Mouse (Mus musculus) heart, adult 2 months (tissue): Measurements from ENCODE around the gene Olfr1362. TPM values are rescaled to one million over a fixed set of nuclear protein-coding genes. Genes with fewer than 3 reads are reported as not detected.

ENCODE experiments used
- DNase-seq, 2 experiments: peaks; one replicate each; pipeline ENCODE4 v3.0.0; 2021
- H3K27ac ChIP-seq: fragments of 200-600 bp; 2 replicates; pipeline ENCODE4 v1.8.1; 2022
- H3K27me3 ChIP-seq: fragments of 200-500 bp; 2 replicates; pipeline ENCODE4 v1.6.1; 2012; ENCODE audit warnings: mild to moderate bottlenecking, low read length, inconsistent platforms, mixed read lengths; ENCODE audit not compliant: control insufficient read depth, insufficient read depth
- H3K36me3 ChIP-seq: fragments of 200-500 bp; 2 replicates; pipeline ENCODE4 v1.6.1; 2012; ENCODE audit warnings: low read length, inconsistent platforms; ENCODE audit not compliant: control insufficient read depth, insufficient read depth
- H3K4me1 ChIP-seq: fragments of 200-500 bp; 2 replicates; pipeline ENCODE4 v1.6.1; 2011; ENCODE audit warnings: low read length; ENCODE audit not compliant: control insufficient read depth, insufficient read depth
- H3K4me3 ChIP-seq: fragments of 200-600 bp; 2 replicates; pipeline ENCODE4 v1.8.1; 2022
- H3K79me2 ChIP-seq: fragments of 200-500 bp; replicated peaks from 2 replicates; pipeline ENCODE4 v1.6.1; 2012; ENCODE audit warnings: mild to moderate bottlenecking, inconsistent platforms, low read length, moderate library complexity, mixed read lengths; ENCODE audit not compliant: control insufficient read depth, insufficient read depth
- H3K9ac ChIP-seq: fragments of 200-500 bp; 2 replicates; pipeline ENCODE4 v1.6.1; 2012; ENCODE audit warnings: low read depth, mild to moderate bottlenecking, control low read depth, inconsistent platforms, low read length, mixed read lengths
- CTCF ChIP-seq: fragments of 200-600 bp; IDR thresholded peaks from 2 replicates; pipeline ENCODE4 v1.8.1; 2022; ENCODE audit warnings: antibody characterized with exemption, mild to moderate bottlenecking, moderate library complexity
- EP300 ChIP-seq: fragments of 200-500 bp; IDR thresholded peaks from 2 replicates; pipeline ENCODE4 v1.6.1; 2011; ENCODE audit warnings: low read depth, low read length, control low read depth; ENCODE audit not compliant: insufficient read depth
- POLR2A ChIP-seq: fragments of 200-500 bp; IDR thresholded peaks from 2 replicates; pipeline ENCODE4 v1.6.1; 2011; ENCODE audit warnings: mild to moderate bottlenecking, low read depth, low read length, control low read depth; ENCODE audit not compliant: insufficient read depth
- WGBS: fragments of 180-500 bp; shearing (Covaris S2); methylation state at CpG from one replicate; pipeline ENCODE4 v1.1.7; 2018; 5-methylcytosine and 5-hydroxymethylcytosine counted together
- intact Hi-C: fragments of 180-260 bp; cut with DNase I; formaldehyde crosslinking; loops from one replicate; pipeline ENCODE4 v1.15.1; 2025
- long read RNA-seq: library from polyadenylated mRNA; stranded (forward); transcript quantifications from one replicate; pipeline ENCODE4 v2.0.0, GENCODE M21; 2021
- polyA plus RNA-seq: library from polyadenylated mRNA; depleted of rRNA; stranded (reverse); fragments of >200 nt; gene quantifications from 2 replicates; pipeline ENCODE4 v1.2.3, GENCODE M21; 2012; rRNA removed
- total RNA-seq, 2 experiments: library from RNA; stranded (reverse); gene quantifications; 2 replicates each; pipeline ENCODE4 v1.2.3; 2021

Olfr1362 gene
- not detected for total RNA-seq
- not detected in 2 replicates for polyA plus RNA-seq
- long read RNA-seq = 0 reads

DNA sequence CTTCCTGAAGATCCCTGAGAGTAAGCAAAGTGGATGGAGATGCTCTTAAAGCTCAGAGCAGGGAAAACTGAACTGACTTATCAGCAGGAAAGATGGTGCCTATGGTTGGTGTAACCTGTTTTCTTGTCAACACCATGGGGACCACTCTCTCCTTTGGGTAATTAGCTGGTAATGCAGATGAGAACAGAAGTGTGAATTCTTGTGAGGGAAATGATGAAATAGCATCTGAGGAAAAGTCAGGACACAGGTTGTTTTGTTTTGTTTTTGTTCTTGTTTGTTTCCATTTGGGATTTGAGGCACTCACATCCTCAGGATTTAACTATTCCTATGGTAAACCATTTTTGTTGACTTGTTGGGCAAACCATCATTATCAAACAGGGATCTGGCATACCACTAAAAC, at the start of gene Olfr1362:
TSS of gene Olfr1362 (minus strand) at position 101 of the 400 bp plus-strand sequence.
- DNase-seq = no peak
- no peak within 1 kb of the TSS for H3K4me3 ChIP-seq
- H3K9ac ChIP-seq = no peak within 1 kb of the TSS
- H3K36me3 ChIP-seq = no peaks in the 10 kb centered on the region
- intact Hi-C loops = no loop called here
- H3K27me3 ChIP-seq = no peaks in the 10 kb centered on the region
- H3K79me2 ChIP-seq = no peaks in the 10 kb centered on the region
- no peaks in the 10 kb centered on the region for H3K4me1 ChIP-seq
- no peak within 1 kb of the TSS for H3K27ac ChIP-seq
- no peak for TF ChIP-seq POLR2A
- no peak for TF ChIP-seq CTCF
- TF ChIP-seq EP300 = no peak

DNA sequence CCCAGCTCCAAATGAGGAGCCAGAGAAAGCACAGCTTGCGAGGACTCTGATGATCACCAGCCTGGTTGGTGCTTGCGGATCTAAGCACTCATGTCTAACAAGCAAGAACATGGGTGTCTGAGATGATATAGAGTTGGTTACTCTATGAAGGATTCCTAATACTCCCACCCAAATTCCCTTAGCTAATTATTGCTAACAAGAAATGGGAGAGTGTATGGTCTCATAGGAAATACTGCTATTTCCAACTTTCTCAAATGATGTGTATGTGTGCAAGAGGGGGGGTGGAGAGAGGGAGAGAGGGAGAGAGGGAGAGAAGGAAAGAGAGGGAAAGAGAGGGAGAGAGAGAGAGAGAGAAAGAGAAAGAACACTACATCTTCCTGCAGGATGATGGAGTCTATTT, 49.5 kb upstream of the Olfr1362 start, which contains the start of gene Olfr1361:
TSS of gene Olfr1361 (minus strand) at position 101 of the 400 bp plus-strand sequence.
- Histone ChIP-seq H3K9ac (no peak within 1 kb of the TSS), H3K4me1 (no peaks in the 10 kb centered on the region), H3K4me3 (no peak within 1 kb of the TSS), H3K79me2 (no peaks in the 10 kb centered on the region), H3K27me3 (no peaks in the 10 kb centered on the region), H3K36me3 (no peaks in the 10 kb centered on the region), H3K27ac (no peak within 1 kb of the TSS)
- intact Hi-C loops = no loop called here
- WGBS = 75% methylated on average over 2 of the region's 2 CpGs
- no peak for DNase-seq
- TF ChIP-seq POLR2A = no peak
- TF ChIP-seq CTCF = no peak
- TF ChIP-seq EP300 = no peak

DNA sequence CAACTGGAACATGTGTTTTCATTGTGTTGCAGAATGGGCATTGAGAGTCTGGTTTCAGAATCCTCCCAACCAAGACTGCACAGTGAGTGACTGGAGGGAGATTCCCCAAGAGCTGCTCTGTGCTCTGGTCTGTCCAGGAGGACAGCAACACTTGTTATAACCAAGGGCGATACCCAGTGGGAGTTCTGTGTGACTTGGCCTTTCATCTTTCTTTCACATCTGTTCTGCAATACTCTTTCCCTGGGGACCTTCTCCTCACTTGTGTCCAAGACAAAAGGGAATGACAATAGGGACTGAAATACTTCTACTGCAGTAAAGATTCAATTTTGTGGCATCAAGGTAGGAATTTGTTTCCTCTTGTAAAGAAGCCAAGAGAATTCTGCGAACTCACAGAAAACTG, 28.6 kb upstream of the Olfr1362 start, which contains the start of gene Olfr11:
TSS of gene Olfr11 (minus strand) at position 101 of the 400 bp plus-strand sequence.
- DNase-seq = no peak
- Histone ChIP-seq H3K27me3 (no peaks in the 10 kb centered on the region), H3K36me3 (no peaks in the 10 kb centered on the region), H3K4me1 (no peaks in the 10 kb centered on the region), H3K9ac (no peak within 1 kb of the TSS), H3K79me2 (no peaks in the 10 kb centered on the region), H3K27ac (no peak within 1 kb of the TSS), H3K4me3 (no peak within 1 kb of the TSS)
- TF ChIP-seq CTCF (no peak), EP300 (no peak), POLR2A (no peak)
- intact Hi-C loops = no loop called here
- 72% methylated on average over 2 of the region's 2 CpGs for WGBS

GRCm38 (mm10) chr13:21591618-21592017, 22.2 kb downstream of the Olfr1362 start:
- TF ChIP-seq POLR2A (no peak), CTCF (no peak), EP300 (no peak)
- no peak for DNase-seq
- H3K9ac ChIP-seq = no peak overlapping the region
- H3K79me2 ChIP-seq = no peaks in the 10 kb centered on the region
- H3K27me3 ChIP-seq = no peaks in the 10 kb centered on the region
- no peaks in the 10 kb centered on the region for H3K4me1 ChIP-seq
- WGBS = 45% methylated on average over 2 of the region's 2 CpGs
- no peak overlapping the region for H3K27ac ChIP-seq
- no peak overlapping the region for H3K4me3 ChIP-seq
- intact Hi-C loops = no loop called here
- H3K36me3 ChIP-seq = no peaks in the 10 kb centered on the region

GRCm38 (mm10) chr13:21581659-21582058, 32.2 kb downstream of the Olfr1362 start, which contains the start of gene Olfr1364:
TSS of gene Olfr1364 (minus strand) at chr13:21581759.
- no peak for TF ChIP-seq EP300
- TF ChIP-seq CTCF = no peak
- no peak within 1 kb of the TSS for H3K4me3 ChIP-seq
- intact Hi-C loops = no loop called here
- no peaks in the 10 kb centered on the region for H3K79me2 ChIP-seq
- H3K36me3 ChIP-seq = no peaks in the 10 kb centered on the region
- H3K27ac ChIP-seq = no peak within 1 kb of the TSS
- no peak for DNase-seq
- 81% methylated on average over 2 of the region's 2 CpGs for WGBS
- H3K4me1 ChIP-seq = no peaks in the 10 kb centered on the region
- no peaks in the 10 kb centered on the region for H3K27me3 ChIP-seq
- no peak within 1 kb of the TSS for H3K9ac ChIP-seq

Other genes with a start within 250 kb of the Olfr1362 start
Only the 30 nearest of the 34 such genes appear.
- gene Pgbd1, start 173.0 kb downstream of the Olfr1362 start, total RNA-seq = under 1 TPM; 0.41 to 0.50 TPM
- gene Pgbd1, start 173.0 kb downstream of the Olfr1362 start, polyA plus RNA-seq = 0.43 and 0.59 TPM in 2 replicates
- 10 to 100 TPM; 21.8 TPM for gene Zscan26, start 160.3 kb downstream of the Olfr1362 start, total RNA-seq
- 14.8 and 25.6 TPM in 2 replicates for gene Zscan26, start 160.3 kb downstream of the Olfr1362 start, polyA plus RNA-seq
- under 1 TPM; 0.34 to 0.99 TPM for gene Nkapl, start 145.5 kb downstream of the Olfr1362 start, total RNA-seq
- gene Nkapl, start 145.5 kb downstream of the Olfr1362 start, polyA plus RNA-seq = 0.18 TPM in 1 of 2 replicates, not detected in the other
- 1 to 10 TPM in 1 of 2 experiments, under 1 TPM in 1; 0.77 to 1.1 TPM for gene Zkscan4, start 135.1 kb downstream of the Olfr1362 start, total RNA-seq
- gene Zkscan4, start 135.1 kb downstream of the Olfr1362 start, polyA plus RNA-seq = 0.47 and 0.94 TPM in 2 replicates
- gene Gm10065, start 134.6 kb downstream of the Olfr1362 start, total RNA-seq = not detected
- gene Gm10065, start 134.6 kb downstream of the Olfr1362 start, polyA plus RNA-seq = not detected in 2 replicates
- gene AK157302, start 118.8 kb downstream of the Olfr1362 start, total RNA-seq = 10 to 100 TPM; 25.4 to 27.3 TPM
- gene AK157302, start 118.8 kb downstream of the Olfr1362 start, polyA plus RNA-seq = 0.82 and 2.0 TPM in 2 replicates
- gene Gm11273, start 112.6 kb downstream of the Olfr1362 start, total RNA-seq = 100 to 1,000 TPM; 241 to 252 TPM
- gene Gm11273, start 112.6 kb downstream of the Olfr1362 start, polyA plus RNA-seq = 65.2 and 74.9 TPM in 2 replicates
- 10 to 100 TPM in 1 of 2 experiments, 1 to 10 TPM in 1; 9.1 to 12.3 TPM for gene Zkscan8, start 82.9 kb downstream of the Olfr1362 start, total RNA-seq
- 2.8 and 6.3 TPM in 2 replicates for gene Zkscan8, start 82.9 kb downstream of the Olfr1362 start, polyA plus RNA-seq
- not detected for gene Olfr1366, start 71.2 kb downstream of the Olfr1362 start, total RNA-seq
- not detected in 2 replicates for gene Olfr1366, start 71.2 kb downstream of the Olfr1362 start, polyA plus RNA-seq
- not detected for gene Olfr1535, start 54.1 kb downstream of the Olfr1362 start, total RNA-seq
- gene Olfr1535, start 54.1 kb downstream of the Olfr1362 start, polyA plus RNA-seq = not detected in 2 replicates
- gene Olfr1364, start 32.3 kb downstream of the Olfr1362 start, total RNA-seq = not detected
- not detected in 2 replicates for gene Olfr1364, start 32.3 kb downstream of the Olfr1362 start, polyA plus RNA-seq
- gene Olfr11, start 28.5 kb upstream of the Olfr1362 start, total RNA-seq = not detected
- gene Olfr11, start 28.5 kb upstream of the Olfr1362 start, polyA plus RNA-seq = not detected in 2 replicates
- gene Olfr1361, start 49.4 kb upstream of the Olfr1362 start, total RNA-seq = not detected
- not detected in 2 replicates for gene Olfr1361, start 49.4 kb upstream of the Olfr1362 start, polyA plus RNA-seq
- not detected for gene Olfr1360, start 63.4 kb upstream of the Olfr1362 start, total RNA-seq
- gene Olfr1360, start 63.4 kb upstream of the Olfr1362 start, polyA plus RNA-seq = not detected in 2 replicates
- not detected for gene Olfr1359, start 84.1 kb upstream of the Olfr1362 start, total RNA-seq
- not detected in 2 replicates for gene Olfr1359, start 84.1 kb upstream of the Olfr1362 start, polyA plus RNA-seq
- gene Hist1h2bl, start 102.1 kb upstream of the Olfr1362 start, total RNA-seq = 10 to 100 TPM; 10.5 to 12.9 TPM
- gene Hist1h2bl, start 102.1 kb upstream of the Olfr1362 start, polyA plus RNA-seq = not detected in 2 replicates
- 1 to 10 TPM; 3.5 to 9.1 TPM for gene Hist1h2ai, start 102.4 kb upstream of the Olfr1362 start, total RNA-seq
- gene Hist1h2ai, start 102.4 kb upstream of the Olfr1362 start, polyA plus RNA-seq = 1.6 TPM in 1 of 2 replicates, not detected in the other
- gene Hist1h3h, start 103.6 kb upstream of the Olfr1362 start, total RNA-seq = 1 to 10 TPM; 5.5 to 9.1 TPM
- gene Hist1h3h, start 103.6 kb upstream of the Olfr1362 start, polyA plus RNA-seq = not detected in 2 replicates
- gene Hist1h2bm, start 108.0 kb upstream of the Olfr1362 start, total RNA-seq = 1 to 10 TPM in 1 of 2 experiments, under 1 TPM in 1; 0.78 to 2.8 TPM
- gene Hist1h2bm, start 108.0 kb upstream of the Olfr1362 start, polyA plus RNA-seq = 0.27 TPM in 1 of 2 replicates, not detected in the other
- 1 to 10 TPM; 1.8 to 3.2 TPM for gene Hist1h4j, start 121.0 kb upstream of the Olfr1362 start, total RNA-seq
- 0.73 TPM in 1 of 2 replicates, not detected in the other for gene Hist1h4j, start 121.0 kb upstream of the Olfr1362 start, polyA plus RNA-seq
- gene Hist1h4k, start 136.5 kb upstream of the Olfr1362 start, total RNA-seq = 10 to 100 TPM; 24.6 to 31.5 TPM
- gene Hist1h4k, start 136.5 kb upstream of the Olfr1362 start, polyA plus RNA-seq = 4.9 TPM in 1 of 2 replicates, not detected in the other
- gene Hist1h2ak, start 139.8 kb upstream of the Olfr1362 start, total RNA-seq = 1 to 10 TPM; 1.3 to 4.2 TPM
- gene Hist1h2ak, start 139.8 kb upstream of the Olfr1362 start, polyA plus RNA-seq = 0.62 TPM in 1 of 2 replicates, not detected in the other
- gene Hist1h2bn, start 140.1 kb upstream of the Olfr1362 start, total RNA-seq = 1 to 10 TPM; 2.6 to 6.9 TPM
- 1.6 and 1.9 TPM in 2 replicates for gene Hist1h2bn, start 140.1 kb upstream of the Olfr1362 start, polyA plus RNA-seq
- gene Hist1h1b, start 166.6 kb upstream of the Olfr1362 start, total RNA-seq = 1 to 10 TPM; 2.3 to 2.5 TPM
- gene Hist1h1b, start 166.6 kb upstream of the Olfr1362 start, polyA plus RNA-seq = not detected in 2 replicates
- gene Hist1h3i, start 169.3 kb upstream of the Olfr1362 start, total RNA-seq = 10 to 100 TPM in 1 of 2 experiments, 1 to 10 TPM in 1; 9.1 to 13.1 TPM
- 1.1 and 1.7 TPM in 2 replicates for gene Hist1h3i, start 169.3 kb upstream of the Olfr1362 start, polyA plus RNA-seq
- gene Hist1h2an, start 173.2 kb upstream of the Olfr1362 start, total RNA-seq = not detected
- not detected in 2 replicates for gene Hist1h2an, start 173.2 kb upstream of the Olfr1362 start, polyA plus RNA-seq
- gene Hist1h2bp, start 173.4 kb upstream of the Olfr1362 start, total RNA-seq = 1 to 10 TPM; 1.9 to 2.3 TPM
- not detected in 2 replicates for gene Hist1h2bp, start 173.4 kb upstream of the Olfr1362 start, polyA plus RNA-seq
- gene Hist1h2bq, start 196.2 kb upstream of the Olfr1362 start, total RNA-seq = 10 to 100 TPM; 24.4 to 26.4 TPM
- gene Hist1h2bq, start 196.2 kb upstream of the Olfr1362 start, polyA plus RNA-seq = 3.5 and 12.7 TPM in 2 replicates
- gene Hist1h2ao, start 196.4 kb upstream of the Olfr1362 start, total RNA-seq = 1 to 10 TPM in 1 of 2 experiments, not detected in 1; 7.1 TPM
- gene Hist1h2ao, start 196.4 kb upstream of the Olfr1362 start, polyA plus RNA-seq = not detected in 2 replicates
- gene Hist1h4m, start 197.7 kb upstream of the Olfr1362 start, total RNA-seq = 10 to 100 TPM; 42.6 to 56.8 TPM
- 1.6 TPM in 1 of 2 replicates, not detected in the other for gene Hist1h4m, start 197.7 kb upstream of the Olfr1362 start, polyA plus RNA-seq